Mouse (Mus musculus) liver, adult (tissue): ENCODE measurements around the gene Rab3gap1.

Source experiments
- GATA4 ChIP-seq: IDR thresholded peaks from 2 replicates; pipeline ENCODE4 v1.6.1; 2014; ENCODE audit warnings: mild to moderate bottlenecking, low read length; ENCODE audit not compliant: insufficient replicate concordance

Rab3gap1 gene

GRCm38 (mm10) chr1:127863806-127864205, 4.8 kb upstream of the Rab3gap1 start:
- TF ChIP-seq GATA4, result no peak

DNA sequence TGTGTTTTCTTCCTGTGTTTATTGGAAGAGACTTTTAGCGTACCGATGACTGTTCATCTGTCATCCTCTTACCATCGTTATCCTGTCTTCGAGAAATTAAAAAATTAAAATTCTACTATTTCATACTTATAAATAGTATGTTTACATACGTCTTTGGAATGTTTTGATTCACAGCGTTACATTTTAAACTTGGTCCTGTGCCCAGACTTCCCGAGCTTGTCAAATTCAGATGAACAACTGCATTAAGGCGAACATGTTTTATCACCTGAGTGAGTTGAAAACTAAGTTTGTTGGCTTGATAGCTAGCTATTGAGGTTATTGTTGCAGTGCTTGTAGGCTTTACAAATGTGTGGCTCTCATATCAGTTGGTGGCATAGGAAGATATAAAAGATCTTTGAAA, 703 bp downstream of the Rab3gap1 start:
- no peak for TF ChIP-seq GATA4

DNA sequence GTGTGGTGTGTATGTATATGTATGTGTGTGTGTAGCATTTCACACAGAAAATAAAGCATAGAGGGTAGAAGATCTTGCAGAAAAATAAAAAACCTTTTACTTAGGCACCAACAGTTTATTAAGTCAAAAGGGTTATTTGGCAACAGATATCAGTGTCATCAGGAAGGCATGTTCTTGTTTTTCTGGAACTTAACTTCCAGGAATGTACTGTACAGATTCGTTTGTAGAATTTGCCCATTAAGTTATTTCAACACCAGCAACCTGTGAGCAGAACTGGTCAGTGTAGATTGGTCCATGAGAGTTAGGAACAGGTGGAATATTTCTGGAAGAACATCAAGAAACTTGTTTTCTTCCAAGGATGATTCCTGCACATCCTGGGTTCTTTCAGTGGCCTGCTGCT, 30.8 kb downstream of the Rab3gap1 start:
- no peak for TF ChIP-seq GATA4

DNA sequence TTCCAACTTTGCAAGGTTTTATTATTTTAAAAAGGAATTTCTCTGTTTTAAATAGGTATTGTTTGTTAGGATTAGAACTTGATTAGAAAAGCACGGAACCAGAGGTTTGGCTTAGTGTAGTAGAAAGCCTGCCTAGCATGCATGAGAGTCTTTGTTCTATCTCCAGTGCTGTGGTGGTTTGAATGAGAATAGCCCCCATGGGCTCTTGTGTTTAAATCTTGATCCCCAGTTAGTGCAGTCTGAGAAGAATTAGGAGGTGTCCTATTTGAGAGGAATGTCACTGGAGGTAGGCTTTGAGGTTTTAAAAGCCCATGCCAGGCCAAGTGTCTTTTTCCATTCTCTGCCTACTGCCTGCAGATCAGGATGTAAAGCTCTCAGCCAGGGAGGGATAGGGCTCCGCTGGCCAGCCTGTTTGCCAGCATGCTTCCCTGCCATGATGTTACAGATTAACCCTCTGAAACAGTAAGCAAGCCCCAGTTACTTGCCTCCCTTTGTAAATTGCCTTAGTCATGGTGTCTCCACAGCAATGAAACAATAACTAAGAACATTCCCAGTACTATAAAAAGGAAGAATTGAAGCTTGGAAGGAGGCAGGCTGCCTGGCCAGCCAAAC, 36.3 kb downstream of the Rab3gap1 start:
- no peak for TF ChIP-seq GATA4

- TF ChIP-seq GATA4, result no peak
Measured at GRCm38 (mm10) chr1:127913116-127913515, 44.5 kb downstream of the Rab3gap1 start.

DNA sequence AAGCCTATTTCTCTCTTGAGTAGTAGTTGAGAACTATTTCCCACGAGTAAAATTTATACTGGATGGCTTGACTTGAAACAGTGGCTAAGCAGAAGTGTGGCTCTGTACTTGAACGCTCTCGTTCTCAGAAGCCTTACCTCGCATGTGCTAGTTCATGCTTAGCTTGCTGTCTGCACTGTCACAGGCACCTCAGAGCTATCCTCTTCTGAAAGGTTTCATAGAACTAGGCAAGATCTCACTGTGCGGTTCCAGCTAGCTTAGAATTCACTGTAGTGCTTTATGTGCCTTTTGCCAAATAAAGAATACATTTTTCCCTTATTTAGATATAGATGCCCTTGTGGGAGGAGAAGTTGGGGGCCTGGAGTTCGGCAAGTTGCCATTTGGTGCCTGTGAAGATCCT, 46.7 kb downstream of the Rab3gap1 start:
- no peak for TF ChIP-seq GATA4

DNA sequence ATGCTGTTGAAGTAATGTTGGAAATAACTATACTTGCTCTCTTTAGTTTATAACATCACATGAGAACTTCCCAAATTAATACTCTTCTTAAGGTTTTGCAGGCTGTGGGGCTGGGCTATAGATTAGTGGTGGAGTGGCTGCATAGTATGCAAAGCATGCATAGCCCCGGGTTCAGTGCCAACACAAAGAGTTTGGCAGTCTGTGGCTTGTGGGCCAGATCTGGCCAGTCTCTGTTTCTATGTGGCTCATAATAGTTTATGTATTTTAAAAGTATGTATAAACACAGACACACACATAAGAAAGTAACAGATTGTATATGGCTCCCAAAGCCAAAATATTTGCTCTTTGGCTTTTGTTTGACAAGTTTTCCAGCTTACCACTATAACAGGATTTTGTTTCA, 47.2 kb downstream of the Rab3gap1 start:
- TF ChIP-seq GATA4, result no peak

DNA sequence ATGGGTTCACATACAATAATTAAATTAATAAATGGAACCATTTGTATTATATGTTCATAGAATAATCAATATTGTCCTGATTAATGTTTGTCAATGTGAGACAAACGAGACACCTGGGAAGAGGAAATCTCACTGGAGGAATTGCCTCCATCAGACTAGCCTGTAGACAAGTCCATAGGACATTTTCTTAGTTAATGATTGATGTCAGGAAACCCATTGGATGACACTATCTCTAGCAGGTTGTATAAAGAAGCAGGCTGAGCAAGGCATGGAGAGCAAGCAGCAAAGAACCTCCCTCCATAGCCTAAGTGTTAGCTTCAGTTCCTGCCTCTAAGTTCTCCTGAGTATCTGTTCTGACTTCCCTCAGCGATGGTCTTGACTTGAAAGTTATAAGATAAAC, 64.8 kb downstream of the Rab3gap1 start:
- no peak for TF ChIP-seq GATA4

GRCm38 (mm10) chr1:127934322-127934721, 65.7 kb downstream of the Rab3gap1 start:
- TF ChIP-seq GATA4, result no peak

GRCm38 (mm10) chr1:127937277-127937676, 68.7 kb downstream of the Rab3gap1 start:
- TF ChIP-seq GATA4, result no peak

DNA sequence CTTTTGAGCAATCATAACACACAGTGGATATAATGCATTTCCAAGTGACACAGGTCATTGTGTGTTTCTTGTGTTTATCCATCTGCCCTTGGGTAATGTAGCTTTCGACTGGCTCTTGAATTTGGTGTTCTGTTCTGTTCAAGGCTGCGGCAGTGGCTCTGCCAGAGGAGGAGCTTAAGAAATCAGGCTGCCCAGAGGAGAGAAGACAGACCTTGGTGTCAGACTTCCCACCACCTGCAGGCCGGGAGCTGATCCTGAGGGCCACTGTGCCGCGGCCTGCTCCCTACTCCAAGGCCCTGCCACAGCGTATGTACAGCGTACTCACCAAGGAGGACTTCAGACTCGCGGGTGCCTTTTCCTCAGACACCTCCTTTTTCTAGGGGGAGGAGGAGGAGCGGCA, 73.7 kb downstream of the Rab3gap1 start:
- TF ChIP-seq GATA4, result no peak

DNA sequence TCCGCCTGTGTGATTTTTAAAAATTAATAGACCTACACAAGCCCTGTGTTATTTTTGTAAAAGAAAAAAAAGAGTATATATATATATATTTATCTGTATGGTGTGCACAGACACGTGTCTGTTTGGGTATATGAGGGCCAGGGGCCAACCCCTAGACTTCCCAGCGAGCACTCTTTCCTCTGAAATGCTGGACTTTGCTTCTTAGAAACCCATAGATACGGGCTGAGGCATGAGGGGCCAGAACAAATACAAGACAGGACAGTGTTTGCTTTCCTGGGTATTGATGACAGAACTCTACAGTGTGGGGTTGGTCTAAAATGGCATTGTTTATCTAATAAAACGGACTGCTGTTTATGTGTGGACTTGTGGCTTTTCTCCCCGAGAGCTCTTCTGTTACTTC, 74.9 kb downstream of the Rab3gap1 start:
- TF ChIP-seq GATA4, result no peak

GRCm38 (mm10) chr1:127945696-127946575, 77.4 kb downstream of the Rab3gap1 start:
- TF ChIP-seq GATA4, result no peak

- no peak for TF ChIP-seq GATA4
Measured at GRCm38 (mm10) chr1:127946615-127947249, 78.2 kb downstream of the Rab3gap1 start.

- TF ChIP-seq GATA4, result peak; percentile 51; the same call in 1 of the 2 replicates
Measured at GRCm38 (mm10) chr1:127948748-127949147, 80.2 kb downstream of the Rab3gap1 start.

GRCm38 (mm10) chr1:127952276-127952675, 83.7 kb downstream of the Rab3gap1 start:
- TF ChIP-seq GATA4, result no peak
